Mouse (Mus musculus): ENCODE results near the gene Rbms3. TPM values are rescaled to one million over a fixed set of nuclear protein-coding genes. Genes with fewer than 3 reads are reported as not detected.

Rbms3 gene
- total RNA-seq, 4 experiments from 2014 or later, result 7.0 to 8.2 (median 7.9) TPM

DNA sequence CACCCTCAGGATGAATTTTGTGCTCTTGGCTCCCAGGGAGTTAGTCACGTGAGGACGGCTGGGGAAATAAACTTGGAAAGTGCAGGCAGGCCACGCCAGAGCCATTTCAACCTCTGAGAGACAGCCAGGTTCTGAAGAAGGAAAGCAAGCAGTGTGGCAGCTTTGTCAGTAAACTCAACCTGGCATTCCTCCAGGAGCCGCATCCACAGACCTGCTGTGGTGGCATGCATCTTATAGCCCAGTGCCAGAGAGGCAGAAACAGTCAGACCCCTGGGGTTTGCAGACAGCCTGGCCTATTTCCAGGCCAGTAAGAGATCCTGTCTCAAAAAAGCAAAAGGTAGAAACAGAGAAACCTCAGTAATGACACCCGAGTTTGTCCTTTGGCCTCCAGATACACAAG, 1105.3 kb downstream of the Rbms3 start:
- DNase-seq (ENCODE audit: low spot score), result no peak

All from heart, adult 8-10 months (tissue).